16 mouse cellular contexts compared by ENCODE assay signal in genomic region chrX:57918181-57919115, GRCm38 (mm10).
DNase-seq lines count a peak whose midpoint lies in the region; ATAC-seq lines count a peak whose summit lies in the region.
"Had no signal": no experiment of that assay in that cellular context is flagged by ENCODE, and none has a peak within 500 bp of the region (broad histone marks: within the 10 kb centered on the region; RNA-seq: fewer than 3 reads in every experiment).

No protein-coding gene starts in this region.

- no peak overlapping the region for H3K9ac ChIP-seq in intestine, embryonic 14.5 days (ENCODE audit: low read length)
- H3K9ac ChIP-seq in intestine, embryonic 16.5 days (ENCODE audit: low read depth, low read length): no peak overlapping the region
- H3K9ac ChIP-seq in hindbrain, embryonic 12.5 days: no peak overlapping the region
- no peak overlapping the region for H3K9ac ChIP-seq in neural tube, embryonic 11.5 days (ENCODE audit: low read length)
- H3K9ac ChIP-seq: hindbrain, embryonic 15.5 days had no signal

- H3K27ac ChIP-seq in intestine, embryonic 14.5 days (ENCODE audit: low read depth): no peak overlapping the region
- H3K27ac ChIP-seq in intestine, embryonic 16.5 days (ENCODE audit: low read length): no peak overlapping the region
- H3K27ac ChIP-seq in hindbrain, embryonic 12.5 days: no peak overlapping the region
- H3K27ac ChIP-seq in neural tube, embryonic 11.5 days (ENCODE audit: low read depth, low read length): no peak overlapping the region
- H3K27ac ChIP-seq: hindbrain, embryonic 15.5 days; left cerebral cortex, adult 2 months had no signal

- ATAC-seq in intestine, embryonic 14.5 days (replicated peaks; ENCODE audit: low FRiP score, low TSS enrichment, low read depth): no peak
- no peak for ATAC-seq in intestine, embryonic 16.5 days
- ATAC-seq in hindbrain, embryonic 12.5 days (ENCODE audit: low FRiP score): no peak
- ATAC-seq in neural tube, embryonic 11.5 days (ENCODE audit: insufficient read depth, low FRiP score, low TSS enrichment): no peak
- no peak for ATAC-seq in inflammation-experienced regulatory T-cells, adult 6 months
- no peak for ATAC-seq in CD4-positive, CD25-positive, alpha-beta regulatory T cell, adult 4 months

- DNase-seq in intestine, embryonic 14.5 days (ENCODE audit: low spot score): peak; percentile 51
- DNase-seq in embryo, embryonic 10.5 days (ENCODE audit: low spot score): peak; percentile 46
- peak; percentile 12 for DNase-seq in neural tube, embryonic 11.5 days (ENCODE audit: low spot score)
- DNase-seq in layer of hippocampus, postnatal 25 days (ENCODE audit: extremely low spot score in 1 of 2, low spot score in 1 of 2): no peak
- DNase-seq: heart, adult 11 months; kidney, adult 9 months; lung, adult 2 months; lung, postnatal 4 days; right cerebral cortex, postnatal 25 days had no signal

- H3K36me3 ChIP-seq in intestine, embryonic 14.5 days (ENCODE audit: control insufficient read depth, insufficient read depth, low read length): no peaks in the 10 kb centered on the region
- no peaks in the 10 kb centered on the region for H3K36me3 ChIP-seq in intestine, embryonic 16.5 days (ENCODE audit: control insufficient read depth, insufficient read depth, low read length)
- H3K36me3 ChIP-seq in hindbrain, embryonic 12.5 days: no peaks in the 10 kb centered on the region
- no peaks in the 10 kb centered on the region for H3K36me3 ChIP-seq in neural tube, embryonic 11.5 days (ENCODE audit: control insufficient read depth, insufficient read depth, low read length)
- H3K36me3 ChIP-seq: G1E; hindbrain, embryonic 15.5 days had no signal

- H3K4me3 ChIP-seq in intestine, embryonic 14.5 days (ENCODE audit: low read depth, low read length): no peak overlapping the region
- H3K4me3 ChIP-seq in intestine, embryonic 16.5 days (ENCODE audit: low read length): no peak overlapping the region
- no peak overlapping the region for H3K4me3 ChIP-seq in hindbrain, embryonic 12.5 days
- no peak overlapping the region for H3K4me3 ChIP-seq in neural tube, embryonic 11.5 days (ENCODE audit: low read depth, low read length)
- H3K4me3 ChIP-seq: hindbrain, embryonic 15.5 days; left cerebral cortex, adult 2 months had no signal

- no peaks in the 10 kb centered on the region for H3K4me1 ChIP-seq in intestine, embryonic 14.5 days (replicated peaks; ENCODE audit: control insufficient read depth, insufficient read depth, low read length)
- H3K4me1 ChIP-seq in intestine, embryonic 16.5 days (ENCODE audit: control insufficient read depth, insufficient read depth, low read length): no peaks in the 10 kb centered on the region
- H3K4me1 ChIP-seq in hindbrain, embryonic 12.5 days: no peaks in the 10 kb centered on the region
- H3K4me1 ChIP-seq in neural tube, embryonic 11.5 days (ENCODE audit: control insufficient read depth, insufficient read depth, low read length): no peaks in the 10 kb centered on the region
- H3K4me1 ChIP-seq: hindbrain, embryonic 15.5 days had no signal

- H3K4me2 ChIP-seq in intestine, embryonic 14.5 days (ENCODE audit: low read length): no peak overlapping the region
- H3K4me2 ChIP-seq in intestine, embryonic 16.5 days (ENCODE audit: low read depth, low read length): no peak overlapping the region
- 0 out of 2 replicates have a peak overlapping the region, but pooled peaks have one; percentile 2 for H3K4me2 ChIP-seq in hindbrain, embryonic 12.5 days (replicated peaks)
- no peak overlapping the region for H3K4me2 ChIP-seq in neural tube, embryonic 11.5 days (ENCODE audit: low read depth)

- H3K9me3 ChIP-seq in intestine, embryonic 14.5 days (ENCODE audit: control insufficient read depth, low read length): no peaks in the 10 kb centered on the region
- no peaks in the 10 kb centered on the region for H3K9me3 ChIP-seq in intestine, embryonic 16.5 days (ENCODE audit: control insufficient read depth, low read length)
- H3K9me3 ChIP-seq in hindbrain, embryonic 12.5 days (replicated peaks): no peaks in the 10 kb centered on the region
- H3K9me3 ChIP-seq in neural tube, embryonic 11.5 days (ENCODE audit: control insufficient read depth, low read length): no peaks in the 10 kb centered on the region
- H3K9me3 ChIP-seq: hindbrain, embryonic 15.5 days had no signal

- WGBS in intestine, embryonic 14.5 days: 12% methylated on average over 25 of the region's 25 CpGs
- 16% methylated on average over 25 of the region's 25 CpGs for WGBS in intestine, embryonic 16.5 days
- 20% methylated on average over 25 of the region's 25 CpGs for WGBS in hindbrain, embryonic 12.5 days
- 16% methylated on average over 25 of the region's 25 CpGs for WGBS in neural tube, embryonic 11.5 days

- peaks cover 82% of the 10 kb centered on the region for H3K27me3 ChIP-seq in intestine, embryonic 14.5 days (replicated peaks; ENCODE audit: control insufficient read depth, insufficient read depth, low read length)
- H3K27me3 ChIP-seq in intestine, embryonic 16.5 days (replicated peaks; ENCODE audit: control insufficient read depth, insufficient read depth, low read length): peaks cover 30% of the 10 kb centered on the region
- H3K27me3 ChIP-seq in hindbrain, embryonic 12.5 days: peaks cover 32% of the 10 kb centered on the region
- peaks cover 11% of the 10 kb centered on the region for H3K27me3 ChIP-seq in neural tube, embryonic 11.5 days (ENCODE audit: control insufficient read depth, insufficient read depth, low read length)

Comparison
In these comparisons a context has a peak if more than half of its experiments do, and no peak if none do; other contexts are left out.
1. DNase-seq: peak in intestine, embryonic 14.5 days (single experiment), embryo, embryonic 10.5 days (single experiment) and neural tube, embryonic 11.5 days (single experiment); none in layer of hippocampus, postnatal 25 days (0 of 2).